In genomic region chr14:117762934-117763333, GRCm38 (mm10) we compare ENCODE assay signal across 18 mouse cellular contexts.
"Had no signal": no experiment of that assay in that cellular context is flagged by ENCODE, and none has a peak within 500 bp of the region (broad histone marks: within the 10 kb centered on the region; RNA-seq: fewer than 3 reads in every experiment).

No protein-coding gene starts in this region.

- H3K9me3 ChIP-seq: liver, embryonic 15.5 days; lung, embryonic 15.5 days; midbrain, embryonic 13.5 days; midbrain, embryonic 15.5 days; neural tube, embryonic 12.5 days; stomach, embryonic 15.5 days had no signal

- H3K9ac ChIP-seq: liver, embryonic 15.5 days; liver, postnatal 0 days; lung, embryonic 15.5 days; midbrain, embryonic 13.5 days; midbrain, embryonic 15.5 days; neural tube, embryonic 12.5 days; stomach, embryonic 15.5 days had no signal

- H3K36me3 ChIP-seq: liver, embryonic 15.5 days; lung, embryonic 15.5 days; midbrain, embryonic 13.5 days; midbrain, embryonic 15.5 days; neural tube, embryonic 12.5 days; stomach, embryonic 15.5 days had no signal

- ATAC-seq: liver, postnatal 0 days; lung, postnatal 0 days; midbrain, embryonic 13.5 days; midbrain, embryonic 15.5 days had no signal

- H3K27ac ChIP-seq: liver, embryonic 15.5 days; lung, embryonic 15.5 days; macrophage; midbrain, embryonic 13.5 days; midbrain, embryonic 15.5 days; neural tube, embryonic 12.5 days; stomach, embryonic 15.5 days; stomach, postnatal 0 days had no signal

- H3K27me3 ChIP-seq: liver, embryonic 15.5 days; lung, embryonic 15.5 days; megakaryocyte, embryonic 14.5 days; midbrain, embryonic 13.5 days; midbrain, embryonic 15.5 days; neural tube, embryonic 12.5 days; stomach, embryonic 15.5 days had no signal

- H3K4me3 ChIP-seq: liver, embryonic 15.5 days; lung, embryonic 15.5 days; megakaryocyte, embryonic 14.5 days; midbrain, embryonic 13.5 days; midbrain, embryonic 15.5 days; neural tube, embryonic 12.5 days; stomach, embryonic 15.5 days had no signal

- H3K4me1 ChIP-seq: liver, embryonic 15.5 days; lung, embryonic 15.5 days; megakaryocyte, embryonic 14.5 days; stomach, embryonic 15.5 days had no signal

- DNase-seq: liver, postnatal 0 days; lung, adult 2 months; lung, postnatal 14 days; lung, postnatal 36 days; right cerebral cortex, postnatal 14 days; thymus, adult 2 months; thymus, postnatal 25 days; thymus, postnatal 4 days had no signal
